Mouse (Mus musculus) adrenal gland, adult (tissue): ENCODE measurements around the gene Ptprg.
A peak's percentile ranks its signal among the peaks of the same experiment; 100 is the strongest.
"Not testable (repeated sequence)": the region's sequence is repeated elsewhere in the genome, so short reads cannot be mapped to it uniquely, and the experiment has no call there.

Experiments used
- DNase-seq, 2 experiments: peaks; one replicate each; pipeline ENCODE4 v3.0.0; 2022 to 2023; ENCODE audit warnings: low spot score in 1 of 2; ENCODE audit not compliant: inconsistent age in 2 of 2

Ptprg gene

DNA sequence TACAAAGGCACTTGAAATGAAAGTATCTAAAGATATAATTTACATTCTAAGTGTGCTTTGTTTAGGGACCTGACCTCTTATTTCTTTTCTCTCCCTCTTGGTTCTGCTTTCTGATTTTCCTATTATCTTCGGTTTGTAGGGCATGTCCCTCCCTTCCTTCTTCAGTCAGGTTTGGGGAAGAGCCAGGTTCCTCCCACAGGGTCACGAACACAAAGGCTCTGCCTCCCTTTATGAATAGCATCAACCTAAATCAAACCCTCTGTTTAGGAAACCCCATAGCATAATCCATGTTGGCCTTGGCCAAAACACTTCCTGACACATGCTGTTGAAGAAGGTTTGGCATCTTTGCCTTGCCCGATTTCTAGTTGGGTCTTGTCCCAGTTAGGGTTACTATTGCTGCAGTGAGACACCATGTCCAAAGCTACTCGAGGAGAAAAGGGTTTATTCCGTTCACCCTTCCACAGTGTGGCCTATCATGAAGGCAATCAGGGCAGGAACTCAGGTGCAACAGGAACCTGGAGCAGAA lies 388.7 kb downstream of the Ptprg start:
- DNase-seq: no peak

DNA sequence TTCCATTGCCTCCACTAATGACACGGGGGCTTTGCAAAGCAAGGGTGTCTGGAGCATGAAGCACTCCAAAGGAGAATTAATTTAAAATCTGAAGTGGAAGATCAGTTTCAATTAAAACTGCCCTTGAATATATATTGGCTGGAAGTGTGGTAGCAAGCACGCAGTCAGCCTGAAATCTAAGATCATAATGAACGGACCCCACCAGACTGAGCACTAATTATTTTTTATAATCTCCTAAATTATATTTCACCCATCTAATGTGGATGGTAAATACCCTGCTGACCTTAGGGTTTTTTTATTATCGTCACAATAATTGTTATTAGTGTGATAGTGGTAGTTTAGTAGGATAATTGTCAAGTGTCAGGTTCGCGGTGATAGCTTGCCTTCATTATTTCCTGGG lies 397.0 kb downstream of the Ptprg start:
- no peak for DNase-seq

DNA sequence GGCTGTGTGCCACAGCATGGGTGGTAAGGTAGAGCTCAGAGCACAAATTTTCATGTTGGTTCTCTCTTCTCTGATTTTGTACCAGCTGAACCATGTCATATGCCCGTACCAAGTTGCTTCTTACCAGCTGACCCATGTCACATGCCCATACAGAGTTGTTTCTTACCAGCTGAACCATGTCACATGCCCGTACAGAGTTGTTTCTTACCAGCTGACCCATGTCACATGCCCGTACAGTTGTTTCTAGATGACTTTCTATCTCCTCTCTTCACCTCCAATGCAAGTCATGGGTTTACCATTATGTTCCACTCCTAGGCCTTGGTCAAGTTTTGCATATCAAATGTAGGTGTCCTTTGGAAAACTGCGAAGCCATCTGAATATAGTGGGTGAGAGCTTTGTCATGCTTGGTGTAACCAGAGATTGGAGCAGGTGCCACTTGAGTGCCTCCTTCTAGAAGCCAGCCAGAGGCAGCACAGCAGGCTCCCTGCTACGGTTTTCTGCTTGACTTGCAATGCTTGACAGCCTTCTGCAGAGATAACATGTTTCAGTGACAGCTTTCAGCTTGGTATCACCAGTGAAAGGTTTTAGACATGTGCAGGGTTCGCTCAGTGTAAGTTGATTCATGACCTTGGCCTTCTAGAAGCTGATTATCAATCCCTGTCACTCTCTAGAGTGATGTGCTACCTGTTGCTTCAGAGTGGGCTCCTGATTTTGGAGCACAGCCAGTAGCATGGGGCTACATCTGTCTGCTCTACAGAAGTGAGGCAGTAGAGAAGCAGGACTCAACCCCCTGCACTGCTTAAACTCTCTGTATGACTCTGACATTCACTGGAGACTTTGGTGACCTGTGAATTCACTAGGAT lies 401.9 kb downstream of the Ptprg start:
- peak in 1 of 2 experiments; percentile 35 for DNase-seq

DNA sequence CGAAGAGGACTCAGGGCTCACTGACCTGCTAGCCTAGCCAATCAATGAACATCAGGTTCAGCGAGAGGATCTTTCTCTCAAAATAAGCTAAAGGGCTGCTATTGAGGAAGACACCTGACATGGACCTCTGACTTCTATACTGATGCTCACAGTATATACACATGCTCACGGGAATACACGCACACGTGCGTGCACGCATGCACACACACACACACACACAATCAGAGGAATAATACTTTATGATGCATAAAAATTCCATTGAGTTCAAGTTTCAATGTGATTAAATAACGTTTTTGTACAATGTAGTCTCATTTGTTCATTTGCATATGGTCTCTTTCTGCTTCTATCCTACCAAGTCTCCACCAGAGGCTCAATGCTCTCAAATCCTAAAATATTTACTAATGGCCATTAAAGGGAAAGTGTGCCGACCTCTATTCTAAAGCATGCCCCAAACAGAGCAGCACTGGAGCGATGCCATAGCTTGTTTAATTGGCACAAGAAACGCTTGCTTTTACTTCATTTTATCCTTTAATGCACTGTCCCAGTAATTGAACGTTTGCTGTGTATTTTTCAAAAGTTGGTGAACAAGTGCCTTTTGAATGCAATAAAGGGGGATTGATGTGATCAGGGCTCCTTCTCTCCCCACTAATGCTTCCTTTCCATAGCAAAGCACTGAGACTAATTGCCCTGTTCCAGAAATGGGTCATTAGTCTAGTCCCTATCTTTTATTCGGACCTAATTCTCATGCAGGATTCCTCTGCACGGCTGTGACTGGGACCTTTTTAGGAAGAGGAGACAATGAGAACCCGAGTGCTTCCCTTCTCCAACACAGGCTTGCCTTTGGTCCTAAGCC lies 407.2 kb downstream of the Ptprg start:
- no peak for DNase-seq

DNA sequence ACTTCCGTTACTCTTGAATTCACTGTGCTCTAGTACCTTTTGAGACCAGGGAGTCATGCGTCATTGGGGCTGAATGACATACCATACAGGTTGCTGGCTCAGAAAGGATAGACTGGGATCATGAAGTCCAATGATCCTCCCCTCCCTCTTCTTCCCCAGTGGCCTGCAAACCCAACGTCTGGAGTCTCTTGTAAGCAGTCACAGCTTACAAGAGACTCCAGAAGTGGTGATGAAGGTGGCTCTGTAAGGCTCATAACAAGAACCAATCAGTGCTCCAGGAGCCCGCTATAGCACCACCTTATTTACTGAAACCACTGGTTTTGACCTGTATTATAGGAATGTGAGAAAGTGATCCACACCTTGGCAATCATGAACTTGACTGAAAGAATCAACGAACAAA lies 408.8 kb downstream of the Ptprg start:
- no peak for DNase-seq

GRCm38 (mm10) chr14:11962561-11962960 lies 409.2 kb downstream of the Ptprg start:
- no peak for DNase-seq

DNA sequence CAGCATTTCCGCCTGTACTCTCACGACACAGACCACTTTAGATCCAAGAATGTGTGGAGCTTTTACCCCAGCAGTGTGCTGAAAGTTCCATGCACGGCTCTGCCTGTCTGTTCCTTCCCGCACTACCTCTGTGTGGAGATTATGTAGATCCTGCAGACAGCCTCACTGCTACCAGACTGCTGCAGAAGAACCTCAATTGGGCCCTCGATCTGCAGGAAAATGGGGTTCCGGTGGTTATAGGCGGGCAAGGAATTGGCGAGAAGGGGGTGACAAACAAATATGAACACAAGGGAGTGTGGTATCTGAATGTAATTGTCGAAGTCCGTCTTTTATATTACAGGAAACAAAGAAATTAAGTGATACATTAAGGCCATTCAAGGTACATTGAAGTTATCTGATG lies 410.5 kb downstream of the Ptprg start:
- DNase-seq: no peak

GRCm38 (mm10) chr14:11964326-11964725 lies 411.0 kb downstream of the Ptprg start:
- DNase-seq: not testable (repeated sequence)

DNA sequence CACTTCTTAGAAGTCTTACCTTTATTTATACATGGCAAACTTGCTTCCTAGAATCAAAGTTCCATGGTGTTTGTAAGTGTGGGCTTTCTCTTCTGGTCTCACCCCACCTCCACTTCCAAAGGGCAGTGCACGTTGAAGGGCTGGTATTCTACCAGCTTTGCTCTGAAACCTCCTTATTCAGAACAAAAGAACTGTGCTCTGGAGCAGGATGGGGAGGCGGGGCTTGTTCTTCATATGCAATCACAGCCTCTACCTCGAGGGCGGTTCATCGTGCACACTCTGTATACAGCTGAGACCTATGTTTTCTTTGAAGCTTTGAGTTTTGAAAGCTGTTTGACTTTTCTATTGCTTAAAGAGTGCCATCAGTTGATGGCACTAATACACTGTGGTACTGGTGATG lies 412.5 kb downstream of the Ptprg start:
- no peak for DNase-seq

- no peak for DNase-seq
Measured at GRCm38 (mm10) chr14:11981764-11982163, 428.4 kb downstream of the Ptprg start.

- DNase-seq: no peak
Measured at GRCm38 (mm10) chr14:11983031-11983430, 429.7 kb downstream of the Ptprg start.

DNA sequence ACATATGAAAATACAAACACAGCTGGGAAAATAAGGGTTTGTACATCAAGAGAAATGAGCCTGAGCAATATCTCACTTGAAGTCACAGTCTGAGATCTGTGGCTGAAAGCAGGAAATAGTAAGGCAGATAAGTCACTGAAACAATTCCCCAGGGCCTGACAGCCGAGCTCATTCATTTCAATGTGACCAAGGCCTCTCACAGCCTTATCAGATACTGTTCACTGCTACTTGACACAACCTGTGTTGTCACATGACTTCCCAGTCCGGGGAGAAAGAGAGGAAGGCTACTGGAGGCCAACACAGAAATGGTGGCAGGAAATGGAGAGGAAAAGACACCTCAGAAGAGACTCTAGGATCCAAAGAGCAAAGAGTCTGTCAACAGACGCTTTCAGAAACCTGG lies 430.8 kb downstream of the Ptprg start:
- DNase-seq: no peak

DNA sequence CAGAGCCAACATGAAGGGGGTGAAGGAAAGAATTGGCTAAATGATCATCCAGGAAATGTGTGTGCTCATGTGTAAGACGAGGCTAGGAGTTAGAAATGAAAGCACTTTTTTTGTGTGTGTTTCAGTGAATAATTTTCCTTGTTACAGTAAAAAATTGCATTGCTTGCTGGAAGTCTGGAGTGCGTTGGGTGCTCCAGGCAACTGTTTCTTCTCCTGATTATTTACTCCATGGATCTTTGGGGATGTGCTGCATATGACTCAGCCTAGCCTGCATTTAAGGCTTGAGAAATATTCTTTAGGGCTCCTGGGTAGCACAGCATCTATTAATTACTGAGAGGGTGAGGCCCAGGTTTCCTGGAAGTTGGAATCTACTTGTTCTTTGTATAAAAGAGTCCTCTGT lies 435.6 kb downstream of the Ptprg start:
- no peak for DNase-seq

DNA sequence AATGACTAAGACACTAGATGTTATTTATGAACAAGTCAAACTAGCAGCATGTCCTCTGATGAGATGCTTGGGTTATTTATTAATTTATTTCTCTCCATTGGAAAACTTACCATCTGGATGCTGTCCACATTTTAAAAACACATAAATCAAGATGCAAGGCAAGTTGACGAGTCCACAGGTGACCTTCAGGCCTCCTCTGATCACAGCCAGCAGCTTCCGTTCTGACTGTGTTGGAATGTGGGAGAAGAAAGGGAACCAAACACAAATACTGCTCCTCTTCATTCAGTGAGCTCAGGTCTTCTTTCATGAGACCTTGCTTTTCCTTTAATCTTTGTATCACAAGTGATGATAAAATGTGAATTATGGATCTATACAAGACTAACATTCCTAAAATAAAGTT lies 437.8 kb downstream of the Ptprg start:
- DNase-seq: peak; percentile 26 to 68

- no peak for DNase-seq
Measured at GRCm38 (mm10) chr14:11992111-11992510, 438.8 kb downstream of the Ptprg start.

DNA sequence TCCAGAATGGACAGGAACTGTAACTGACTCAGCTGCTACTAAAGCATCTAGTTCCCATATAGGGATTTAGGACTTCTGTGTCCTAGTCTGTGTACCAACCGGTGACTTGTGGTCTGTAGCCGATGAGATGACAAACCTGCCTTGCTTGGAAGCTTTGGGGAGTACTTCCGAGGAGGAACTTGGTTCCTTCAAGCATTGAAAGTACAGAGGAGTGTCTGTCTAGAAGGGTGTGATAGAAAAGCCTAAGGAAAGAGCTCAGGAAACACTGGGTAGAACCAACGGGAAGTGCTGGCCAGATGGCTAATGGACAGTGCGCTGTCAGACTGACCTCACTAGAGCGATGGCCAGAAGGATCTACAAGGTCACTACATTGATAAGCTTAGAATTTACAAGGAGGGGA lies 439.2 kb downstream of the Ptprg start:
- DNase-seq: peak in 1 of 2 experiments; percentile 52

DNA sequence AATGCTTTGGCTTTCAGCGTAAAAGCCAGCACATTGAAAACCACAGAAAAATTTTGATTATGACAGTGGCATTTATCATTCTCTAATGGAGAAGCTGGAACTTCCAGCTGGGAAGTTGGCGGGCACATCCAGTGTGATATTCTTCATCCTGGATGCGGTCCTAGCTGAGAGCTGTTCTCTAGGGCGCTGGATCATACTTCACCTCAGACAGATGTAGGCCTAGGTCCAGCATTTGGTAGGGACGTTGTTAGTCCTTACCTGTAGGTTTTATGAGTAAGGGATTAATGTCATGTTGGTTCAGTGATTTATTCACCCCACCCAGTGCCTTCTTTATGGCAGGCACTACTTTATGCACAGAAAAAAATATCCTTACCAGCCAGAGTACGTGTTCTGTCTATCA lies 444.2 kb downstream of the Ptprg start:
- DNase-seq: peak in 1 of 2 experiments; percentile 43

DNA sequence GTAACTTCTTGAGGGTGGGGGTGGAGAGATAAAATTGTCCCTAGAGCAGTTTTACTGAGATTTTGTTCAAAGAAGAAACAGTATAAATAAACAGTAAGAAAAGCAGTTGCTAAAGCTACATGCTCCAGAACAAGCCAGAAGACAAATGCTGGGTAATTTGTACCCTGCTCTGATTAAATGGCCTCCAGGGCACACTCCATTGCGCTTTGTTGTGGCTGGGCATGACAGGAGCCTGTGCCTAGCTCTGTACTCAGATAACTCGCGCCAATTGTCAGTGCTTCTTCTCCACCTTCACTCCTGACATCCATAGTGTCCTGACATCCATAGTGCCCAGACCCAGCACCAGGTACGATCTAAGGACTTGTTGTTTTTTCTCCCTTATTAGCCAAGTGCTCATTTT lies 445.1 kb downstream of the Ptprg start:
- DNase-seq: no peak

GRCm38 (mm10) chr14:12004061-12004460 lies 450.7 kb downstream of the Ptprg start:
- no peak for DNase-seq

GRCm38 (mm10) chr14:12011766-12012165 lies 458.4 kb downstream of the Ptprg start:
- no peak for DNase-seq

GRCm38 (mm10) chr14:12025812-12026728 lies 472.7 kb downstream of the Ptprg start:
- DNase-seq: no peak
